Mouse (Mus musculus) bone marrow macrophage, adult 2 months (primary cell): ENCODE results near the gene Asb1.

Experiments used
- CTCF ChIP-seq: IDR thresholded peaks from 2 replicates; pipeline ENCODE4 v1.5.1; 2012; ENCODE audit warnings: low read depth, mild to moderate bottlenecking, low read length, moderate library complexity
- POLR2A ChIP-seq: IDR thresholded peaks from 2 replicates; pipeline ENCODE4 v1.6.1; 2012; ENCODE audit warnings: mild to moderate bottlenecking, low read depth, low read length, borderline replicate concordance

DNA sequence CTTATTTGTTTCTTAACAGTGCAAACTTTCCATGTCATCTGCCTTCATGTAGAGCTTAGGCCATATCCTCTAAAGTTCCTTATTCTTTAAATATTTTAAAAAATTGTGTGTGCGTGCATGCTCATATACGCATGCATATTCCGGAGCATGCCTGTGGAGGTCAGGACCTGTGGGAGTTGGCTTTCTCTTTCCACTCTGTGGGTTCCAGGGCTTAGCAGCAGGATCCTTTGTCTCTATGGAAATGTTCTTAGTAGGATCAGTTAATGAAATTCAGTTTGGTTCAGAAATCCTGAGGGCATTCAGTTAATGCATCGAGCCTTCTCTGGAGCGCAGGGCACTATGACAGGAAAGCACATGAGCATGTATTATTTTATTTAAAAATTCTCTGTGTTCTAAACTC, 7.2 kb downstream of the Asb1 start:
- TF ChIP-seq CTCF = no peak
- no peak for TF ChIP-seq POLR2A
